Mouse (Mus musculus): Measurements from ENCODE around the gene Clpp.

DNA sequence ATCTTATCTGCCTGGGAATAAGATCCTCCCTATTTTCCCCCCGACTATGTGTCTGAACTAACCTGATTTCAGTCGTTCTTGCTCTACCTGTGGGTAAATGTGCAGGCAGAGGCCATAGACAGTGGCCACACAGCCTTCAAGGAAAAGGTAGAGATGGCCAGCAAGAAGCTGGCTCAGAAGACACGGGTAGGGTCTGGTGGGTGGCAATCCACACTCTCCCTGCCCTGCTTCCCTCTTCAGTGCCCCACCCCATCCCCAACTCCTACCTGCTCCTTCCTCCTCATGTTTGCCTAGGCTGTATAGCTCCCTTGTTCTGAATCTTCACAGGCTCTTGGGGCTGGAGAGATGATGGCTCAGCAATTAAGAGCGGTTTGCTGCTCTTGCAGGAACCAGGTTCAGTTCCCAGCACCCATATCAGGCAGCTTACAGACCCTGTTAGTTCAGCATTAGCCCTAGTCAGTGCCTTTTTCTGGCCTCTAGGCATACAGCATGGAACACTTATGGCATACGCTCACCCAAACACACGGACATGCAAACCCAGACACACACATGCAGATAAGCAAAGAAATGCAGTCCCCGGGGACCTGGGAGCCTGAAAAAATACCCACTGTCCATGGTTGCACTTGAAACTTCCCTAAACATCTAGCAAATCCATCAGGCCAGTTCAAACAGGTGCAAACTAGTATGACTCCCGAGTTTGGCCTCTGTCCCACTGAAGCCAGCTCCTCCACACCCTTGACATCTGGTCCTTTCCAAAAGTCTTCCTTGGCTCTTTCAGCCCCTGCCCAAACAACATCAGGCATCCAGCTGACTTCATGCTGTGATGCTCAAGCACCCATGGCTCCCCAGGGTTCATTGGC, 13.3 kb upstream of the Clpp start:
- TF ChIP-seq CTCF (IDR thresholded peaks at IDR 0.05; ENCODE audit: insufficient read depth, low read length), result no peak
- no peak for TF ChIP-seq POLR2A (IDR thresholded peaks at IDR 0.05; ENCODE audit: borderline replicate concordance, extremely low read depth, low read depth, low read length)

All from lung, adult 2 months (tissue).